Comparison of ENCODE assay signal across 8 mouse cellular contexts in genomic region chr9:57522114-57522860, GRCm38 (mm10). TPM values are rescaled to one million over a fixed set of nuclear protein-coding genes. Genes with fewer than 3 reads are reported as not detected.
DNase-seq lines count a peak whose midpoint lies in the region; ATAC-seq and TF ChIP-seq lines count a peak whose summit lies in the region.

No protein-coding gene starts in this region.

- peak overlapping the region; percentile 99 for H3K9ac ChIP-seq in heart, embryonic 14.5 days (ENCODE audit: low read length)
- H3K9ac ChIP-seq in hindbrain, embryonic 11.5 days (ENCODE audit: low read depth, low read length): peak overlapping the region; percentile 97
- H3K9ac ChIP-seq in midbrain, embryonic 11.5 days (ENCODE audit: low read length): peak overlapping the region; percentile 95

- peaks cover 3 to 27% of the 10 kb centered on the region in 2 experiments for H3K4me1 ChIP-seq in heart, embryonic 14.5 days (ENCODE audit: control insufficient read depth in 2 of 2, insufficient read depth in 2 of 2, low read length in 2 of 2)
- H3K4me1 ChIP-seq in G1E (ENCODE audit: insufficient read depth, low read depth, low read length): peaks cover 44% of the 10 kb centered on the region
- H3K4me1 ChIP-seq in hindbrain, embryonic 11.5 days (replicated peaks; ENCODE audit: control insufficient read depth, insufficient read depth, low read length): no peaks in the 10 kb centered on the region
- peaks cover 12% of the 10 kb centered on the region for H3K4me1 ChIP-seq in midbrain, embryonic 11.5 days (ENCODE audit: control insufficient read depth, insufficient read depth, low read length)

- no peaks in the 10 kb centered on the region for H3K27me3 ChIP-seq in heart, embryonic 14.5 days (ENCODE audit: control insufficient read depth, insufficient read depth, low read length)
- H3K27me3 ChIP-seq in G1E (ENCODE audit: insufficient read depth, low read length): no peaks in the 10 kb centered on the region
- H3K27me3 ChIP-seq in hindbrain, embryonic 11.5 days (ENCODE audit: control insufficient read depth, insufficient read depth, low read length): no peaks in the 10 kb centered on the region
- no peaks in the 10 kb centered on the region for H3K27me3 ChIP-seq in midbrain, embryonic 11.5 days (ENCODE audit: control insufficient read depth, insufficient read depth, low read length)

- 0 out of 2 replicates have a peak, but pooled peaks cover 10% of the 10 kb centered on the region for H3K36me3 ChIP-seq in heart, embryonic 14.5 days (ENCODE audit: control insufficient read depth, insufficient read depth, low read length)
- H3K36me3 ChIP-seq in G1E (replicated peaks): peaks cover 33% of the 10 kb centered on the region
- H3K36me3 ChIP-seq in hindbrain, embryonic 11.5 days (ENCODE audit: control insufficient read depth, insufficient read depth, low read length): no peaks in the 10 kb centered on the region
- H3K36me3 ChIP-seq in midbrain, embryonic 11.5 days (ENCODE audit: control insufficient read depth, insufficient read depth, low read length): no peaks in the 10 kb centered on the region

- peak overlapping the region; percentile 96 to 99 for H3K27ac ChIP-seq in heart, embryonic 14.5 days (replicated peaks in 1 of 2; ENCODE audit: control insufficient read depth in 1 of 2, insufficient read depth in 1 of 2, low read depth in 2 of 2, low read length in 2 of 2)
- no peak overlapping the region for H3K27ac ChIP-seq in hindbrain, embryonic 11.5 days (ENCODE audit: low read depth, low read length)
- H3K27ac ChIP-seq in midbrain, embryonic 11.5 days (ENCODE audit: low read depth, low read length): no peak overlapping the region

- no peak for ATAC-seq in heart, embryonic 14.5 days (ENCODE audit: insufficient number of reproducible peaks, insufficient read depth, low FRiP score, low read depth)
- no peak for ATAC-seq in G1E (ENCODE audit: extremely low read depth, insufficient number of reproducible peaks, low FRiP score, poor library complexity, severe bottlenecking)
- ATAC-seq in hindbrain, embryonic 11.5 days (ENCODE audit: low FRiP score): no peak
- ATAC-seq in midbrain, embryonic 11.5 days (ENCODE audit: low FRiP score): no peak

- peak overlapping the region; percentile 78 for H3K4me2 ChIP-seq in heart, embryonic 14.5 days (ENCODE audit: low read length)
- H3K4me2 ChIP-seq in hindbrain, embryonic 11.5 days (replicated peaks; ENCODE audit: low read depth, low read length): peak overlapping the region; percentile 78
- H3K4me2 ChIP-seq in midbrain, embryonic 11.5 days: peak overlapping the region; percentile 82

- H3K9me3 ChIP-seq in heart, embryonic 14.5 days (ENCODE audit: control insufficient read depth, low read length): no peaks in the 10 kb centered on the region
- peaks cover 4% of the 10 kb centered on the region; the same call in 1 of the 2 replicates for H3K9me3 ChIP-seq in G1E (replicated peaks)
- no peaks in the 10 kb centered on the region for H3K9me3 ChIP-seq in hindbrain, embryonic 11.5 days (ENCODE audit: control insufficient read depth, low read length)
- H3K9me3 ChIP-seq in midbrain, embryonic 11.5 days (ENCODE audit: control insufficient read depth, low read length): no peaks in the 10 kb centered on the region

- TF ChIP-seq CTCF in G1E (IDR thresholded peaks at IDR 0.05; ENCODE audit: low read depth, low read length): no peak

- WGBS in heart, embryonic 14.5 days: 15% methylated on average over 7 of the region's 7 CpGs
- WGBS in hindbrain, embryonic 11.5 days: 53% methylated on average over 7 of the region's 7 CpGs
- 44% methylated on average over 7 of the region's 7 CpGs for WGBS in midbrain, embryonic 11.5 days

- H3K4me3 ChIP-seq in heart, embryonic 14.5 days (ENCODE audit: control insufficient read depth in 1 of 2, insufficient read depth in 1 of 2, low read depth in 1 of 2, low read length in 2 of 2): peak overlapping the region; percentile 91 to 98
- peak overlapping the region; percentile 97 for H3K4me3 ChIP-seq in G1E (ENCODE audit: low read depth, low read length)
- peak overlapping the region; percentile 96 for H3K4me3 ChIP-seq in hindbrain, embryonic 11.5 days (ENCODE audit: low read depth, low read length)
- H3K4me3 ChIP-seq in midbrain, embryonic 11.5 days (ENCODE audit: low read depth, low read length): peak overlapping the region; percentile 94

- intact Hi-C loops in heart, postnatal 25 days (cut with DNase I): loop anchor here (5.0 kb wide), 3 partner anchors 120 to 240 kb away; no protein-coding TSS in a partner anchor

- no peak for DNase-seq in heart, postnatal 25 days (ENCODE audit: low spot score)
- DNase-seq in G1E (ENCODE audit: low spot score): no peak
- DNase-seq in hindbrain, embryonic 11.5 days (ENCODE audit: low spot score): no peak
- DNase-seq in midbrain, embryonic 11.5 days (ENCODE audit: low spot score, missing footprints): no peak
- no peak for DNase-seq in urinary bladder, adult 18-20 months (ENCODE audit: low spot score in 2 of 2)
- DNase-seq in spleen, adult 18-20 months: no peak
- no peak for DNase-seq in right cerebral cortex, postnatal 25 days

RNA-seq across cellular contexts. Expression of gene Cox5a, which starts 1.2 kb away (rescaled TPM):
- 1,689 and 1,756 TPM in 2 replicates for polyA plus RNA-seq in heart, embryonic 14.5 days (2014; fragmentation: Nextera tagmentation; extraction: Ambion mirVana)
- total RNA-seq in heart, postnatal 25 days (2021): 1,000 to 10,000 TPM; 2,545 to 2,748 TPM
- total RNA-seq in G1E (2014; fragmentation: Nextera tagmentation) (88.8 and 106 TPM in 2 replicates), G1E (2017) (129 and 181 TPM in 2 replicates)
- polyA plus RNA-seq in G1E (2012): 455 and 528 TPM in 2 replicates
- 702 and 724 TPM in 2 replicates for polyA plus RNA-seq in hindbrain, embryonic 11.5 days (2014; fragmentation: Nextera tagmentation; extraction: Ambion mirVana)
- 730 and 739 TPM in 2 replicates for polyA plus RNA-seq in midbrain, embryonic 11.5 days (2014; fragmentation: Nextera tagmentation; extraction: Ambion mirVana)

RNA-seq across cellular contexts. Expression of gene Fam219b, which starts 15.0 kb away (rescaled TPM):
- polyA plus RNA-seq in heart, embryonic 14.5 days (2014; fragmentation: Nextera tagmentation; extraction: Ambion mirVana): 11.1 and 13.3 TPM in 2 replicates
- total RNA-seq in heart, postnatal 25 days (2021): 1 to 10 TPM; 6.7 to 9.3 TPM
- total RNA-seq in G1E (2014; fragmentation: Nextera tagmentation) (8.1 and 9.5 TPM in 2 replicates), G1E (2017) (12.2 and 15.5 TPM in 2 replicates)
- polyA plus RNA-seq in G1E (2012): 11.3 and 16.8 TPM in 2 replicates
- 14.9 and 17.7 TPM in 2 replicates for polyA plus RNA-seq in hindbrain, embryonic 11.5 days (2014; fragmentation: Nextera tagmentation; extraction: Ambion mirVana)
- polyA plus RNA-seq in midbrain, embryonic 11.5 days (2014; fragmentation: Nextera tagmentation; extraction: Ambion mirVana): 16.0 and 16.1 TPM in 2 replicates

RNA-seq across cellular contexts. Expression of gene Rpp25, which starts 18.5 kb away (rescaled TPM):
- polyA plus RNA-seq in heart, embryonic 14.5 days (2014; fragmentation: Nextera tagmentation; extraction: Ambion mirVana): 13.1 and 15.2 TPM in 2 replicates
- 1 to 10 TPM; 1.6 to 2.3 TPM for total RNA-seq in heart, postnatal 25 days (2021)
- 10.8 and 17.4 TPM in 2 replicates for total RNA-seq in G1E (2014; fragmentation: Nextera tagmentation)
- total RNA-seq in G1E (2017): 2.9 and 5.4 TPM in 2 replicates
- polyA plus RNA-seq in G1E (2012): 5.4 and 6.2 TPM in 2 replicates
- polyA plus RNA-seq in hindbrain, embryonic 11.5 days (2014; fragmentation: Nextera tagmentation; extraction: Ambion mirVana): 7.7 and 10.5 TPM in 2 replicates
- polyA plus RNA-seq in midbrain, embryonic 11.5 days (2014; fragmentation: Nextera tagmentation; extraction: Ambion mirVana): 12.8 and 14.1 TPM in 2 replicates

RNA-seq across cellular contexts. Expression of gene Mpi, which starts 30.3 kb away (rescaled TPM):
- 69.2 and 74.3 TPM in 2 replicates for polyA plus RNA-seq in heart, embryonic 14.5 days (2014; fragmentation: Nextera tagmentation; extraction: Ambion mirVana)
- total RNA-seq in heart, postnatal 25 days (2021): 100 to 1,000 TPM; 160 to 162 TPM
- total RNA-seq in G1E (2014; fragmentation: Nextera tagmentation): 11.1 and 12.3 TPM in 2 replicates
- total RNA-seq in G1E (2017): 12.1 and 12.5 TPM in 2 replicates
- polyA plus RNA-seq in G1E (2012): 2.5 and 4.4 TPM in 2 replicates
- polyA plus RNA-seq in hindbrain, embryonic 11.5 days (2014; fragmentation: Nextera tagmentation; extraction: Ambion mirVana): 50.0 and 52.7 TPM in 2 replicates
- 49.8 and 54.0 TPM in 2 replicates for polyA plus RNA-seq in midbrain, embryonic 11.5 days (2014; fragmentation: Nextera tagmentation; extraction: Ambion mirVana)

RNA-seq across cellular contexts. Expression of gene Scamp2, which starts 38.5 kb away (rescaled TPM):
- 56.5 and 58.7 TPM in 2 replicates for polyA plus RNA-seq in heart, embryonic 14.5 days (2014; fragmentation: Nextera tagmentation; extraction: Ambion mirVana)
- 10 to 100 TPM; 24.6 to 24.8 TPM for total RNA-seq in heart, postnatal 25 days (2021)
- total RNA-seq in G1E (2014; fragmentation: Nextera tagmentation) (18.0 and 26.6 TPM in 2 replicates), G1E (2017) (16.6 and 19.4 TPM in 2 replicates)
- polyA plus RNA-seq in G1E (2012): 7.4 and 19.2 TPM in 2 replicates
- 57.6 and 57.8 TPM in 2 replicates for polyA plus RNA-seq in hindbrain, embryonic 11.5 days (2014; fragmentation: Nextera tagmentation; extraction: Ambion mirVana)
- 58.2 and 62.6 TPM in 2 replicates for polyA plus RNA-seq in midbrain, embryonic 11.5 days (2014; fragmentation: Nextera tagmentation; extraction: Ambion mirVana)

Comparison
In these comparisons a context has a peak if more than half of its experiments do, and no peak if none do; other contexts are left out.
1. H3K27ac ChIP-seq: peak in heart, embryonic 14.5 days (2 of 2); none in hindbrain, embryonic 11.5 days (single experiment) and midbrain, embryonic 11.5 days (single experiment).
2. Peak in every context shown above with its lines, with median percentiles within 50 percentile points of each other: H3K4me2 ChIP-seq, H3K4me3 ChIP-seq and H3K9ac ChIP-seq.